Mouse (Mus musculus): Measurements from ENCODE around the gene Mthfr.

DNA sequence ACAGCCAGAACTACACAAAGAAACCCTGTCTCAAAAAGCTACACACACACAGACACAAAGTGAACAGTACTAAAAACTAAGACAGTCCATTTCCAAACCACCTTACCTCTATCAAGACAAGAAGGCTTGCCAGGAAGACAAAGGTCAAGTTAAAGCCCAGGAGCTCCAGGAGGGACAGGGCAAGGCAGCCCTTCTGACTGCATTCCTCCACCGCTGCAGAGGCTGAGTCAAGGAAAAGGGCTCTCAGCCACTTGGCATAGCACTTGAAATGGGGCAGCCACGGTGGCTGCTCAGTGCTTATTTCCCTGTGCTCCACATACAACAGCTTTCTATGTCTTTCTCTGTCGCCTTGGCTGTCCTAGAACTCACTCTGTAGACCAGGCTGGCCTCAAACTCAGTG, 14.9 kb upstream of the Mthfr start:
- TF ChIP-seq POLR2A (IDR thresholded peaks at IDR 0.05; ENCODE audit: insufficient read length, low read depth) (no peak), MAX (IDR thresholded peaks at IDR 0.05; ENCODE audit: low read depth) (no peak), POLR2AphosphoS2 (IDR thresholded peaks at IDR 0.05; ENCODE audit: insufficient read length, low read depth) (no peak)

All from myocyte (in vitro differentiated cells).